Mouse (Mus musculus): ENCODE measurements at regions not wholly inside any gene's neighbourhood (a gene's known extent, or its start where the extent isn't known, plus 50 kb on each side); places are given as distances from the start of the nearest gene placed in this dataset.
A peak's percentile ranks its signal among the peaks of the same experiment; 100 is the strongest.

GRCm38 (mm10) chr10:125782486-125782885 is 183.5 kb upstream of the Lrig3 start:
- WGBS = 58% methylated on average over 6 of the region's 6 CpGs
- Histone ChIP-seq H3K27me3 (ENCODE audit: control insufficient read depth, insufficient read depth, low read length) (peaks cover 2% of the 10 kb centered on the region; the same call in 1 of the 2 replicates), H3K27ac (ENCODE audit: low read length) (no peak overlapping the region), H3K4me3 (ENCODE audit: low read length) (no peak overlapping the region), H3K36me3 (ENCODE audit: control insufficient read depth, insufficient read depth) (no peaks in the 10 kb centered on the region), H3K9ac (ENCODE audit: low read length) (no peak overlapping the region), H3K4me2 (ENCODE audit: low read depth, low read length) (no peak overlapping the region), H3K4me1 (ENCODE audit: control insufficient read depth, insufficient read depth, low read length) (peaks cover 19% of the 10 kb centered on the region), H3K9me3 (replicated peaks; ENCODE audit: control insufficient read depth, low read length) (no peaks in the 10 kb centered on the region)
- ATAC-seq (replicated peaks; ENCODE audit: extremely low read depth, insufficient read depth, low FRiP score) = no peak

GRCm38 (mm10) chr10:125784896-125785295 is 181.1 kb upstream of the Lrig3 start:
- H3K36me3 ChIP-seq (ENCODE audit: control insufficient read depth, insufficient read depth) = no peaks in the 10 kb centered on the region
- H3K9me3 ChIP-seq (replicated peaks; ENCODE audit: control insufficient read depth, low read length) = peaks cover 3% of the 10 kb centered on the region; the same call in 1 of the 2 replicates
- H3K27me3 ChIP-seq (ENCODE audit: control insufficient read depth, insufficient read depth, low read length) = peaks cover 2% of the 10 kb centered on the region; the same call in 1 of the 2 replicates
- 10% methylated on average over 2 of the region's 2 CpGs for WGBS
- H3K4me2 ChIP-seq (ENCODE audit: low read depth, low read length) = no peak overlapping the region
- H3K9ac ChIP-seq (ENCODE audit: low read length) = no peak overlapping the region
- ATAC-seq (replicated peaks; ENCODE audit: extremely low read depth, insufficient read depth, low FRiP score) = no peak
- H3K4me1 ChIP-seq (ENCODE audit: control insufficient read depth, insufficient read depth, low read length) = peaks cover 19% of the 10 kb centered on the region
- H3K27ac ChIP-seq (ENCODE audit: low read length) = no peak overlapping the region
- H3K4me3 ChIP-seq (ENCODE audit: low read length) = no peak overlapping the region

- 11% methylated on average over 16 of the region's 16 CpGs for WGBS
- H3K4me1 ChIP-seq (ENCODE audit: control insufficient read depth, insufficient read depth, low read length) = peaks cover 19% of the 10 kb centered on the region
- peaks cover 2% of the 10 kb centered on the region; the same call in 1 of the 2 replicates for H3K27me3 ChIP-seq (ENCODE audit: control insufficient read depth, insufficient read depth, low read length)
- no peaks in the 10 kb centered on the region for H3K36me3 ChIP-seq (ENCODE audit: control insufficient read depth, insufficient read depth)
- ATAC-seq (replicated peaks; ENCODE audit: extremely low read depth, insufficient read depth, low FRiP score) = no peak; the same call in 1 of the 2 replicates
- H3K4me3 ChIP-seq (ENCODE audit: low read length) = peak overlapping the region; percentile 49
- H3K4me2 ChIP-seq (ENCODE audit: low read depth, low read length) = peak overlapping the region; percentile 77
- H3K27ac ChIP-seq (ENCODE audit: low read length) = no peak overlapping the region
- H3K9me3 ChIP-seq (replicated peaks; ENCODE audit: control insufficient read depth, low read length) = peaks cover 3% of the 10 kb centered on the region; the same call in 1 of the 2 replicates
- peak overlapping the region; percentile 5 for H3K9ac ChIP-seq (ENCODE audit: low read length)
Observed at GRCm38 (mm10) chr10:125785448-125786196, 180.3 kb upstream of the Lrig3 start.

GRCm38 (mm10) chr10:125786197-125786879 is 179.6 kb upstream of the Lrig3 start:
- ATAC-seq (replicated peaks; ENCODE audit: extremely low read depth, insufficient read depth, low FRiP score) = no peak
- Histone ChIP-seq H3K27me3 (ENCODE audit: control insufficient read depth, insufficient read depth, low read length) (peaks cover 2% of the 10 kb centered on the region; the same call in 1 of the 2 replicates), H3K9ac (ENCODE audit: low read length) (peak overlapping the region; percentile 48), H3K9me3 (replicated peaks; ENCODE audit: control insufficient read depth, low read length) (peaks cover 3% of the 10 kb centered on the region; the same call in 1 of the 2 replicates), H3K4me3 (ENCODE audit: low read length) (peak overlapping the region; percentile 49), H3K36me3 (ENCODE audit: control insufficient read depth, insufficient read depth) (no peaks in the 10 kb centered on the region), H3K27ac (ENCODE audit: low read length) (no peak overlapping the region), H3K4me2 (ENCODE audit: low read depth, low read length) (peak overlapping the region; percentile 77), H3K4me1 (ENCODE audit: control insufficient read depth, insufficient read depth, low read length) (peaks cover 19% of the 10 kb centered on the region)
- WGBS = 19% methylated on average over 10 of the region's 10 CpGs

- Histone ChIP-seq H3K9ac (ENCODE audit: low read length) (peak overlapping the region; percentile 48; the same call in 1 of the 2 replicates), H3K4me2 (ENCODE audit: low read depth, low read length) (peak overlapping the region; percentile 77), H3K9me3 (replicated peaks; ENCODE audit: control insufficient read depth, low read length) (peaks cover 3% of the 10 kb centered on the region; the same call in 1 of the 2 replicates), H3K27ac (ENCODE audit: low read length) (no peak overlapping the region), H3K36me3 (ENCODE audit: control insufficient read depth, insufficient read depth) (no peaks in the 10 kb centered on the region), H3K4me3 (ENCODE audit: low read length) (peak overlapping the region; percentile 49), H3K27me3 (ENCODE audit: control insufficient read depth, insufficient read depth, low read length) (peaks cover 2% of the 10 kb centered on the region; the same call in 1 of the 2 replicates), H3K4me1 (ENCODE audit: control insufficient read depth, insufficient read depth, low read length) (peaks cover 19% of the 10 kb centered on the region)
- peak; percentile 34; the same call in 1 of the 2 replicates for ATAC-seq (replicated peaks; ENCODE audit: extremely low read depth, insufficient read depth, low FRiP score)
- WGBS = 5% methylated on average over 17 of the region's 17 CpGs
Observed at GRCm38 (mm10) chr10:125786880-125787337, 179.1 kb upstream of the Lrig3 start.

GRCm38 (mm10) chr10:125787441-125788060 is 178.4 kb upstream of the Lrig3 start:
- no peaks in the 10 kb centered on the region for H3K36me3 ChIP-seq (ENCODE audit: control insufficient read depth, insufficient read depth)
- peak overlapping the region; percentile 77 for H3K4me2 ChIP-seq (ENCODE audit: low read depth, low read length)
- peaks cover 19% of the 10 kb centered on the region for H3K4me1 ChIP-seq (ENCODE audit: control insufficient read depth, insufficient read depth, low read length)
- no peak overlapping the region for H3K27ac ChIP-seq (ENCODE audit: low read length)
- H3K4me3 ChIP-seq (ENCODE audit: low read length) = peak overlapping the region; percentile 49
- H3K27me3 ChIP-seq (ENCODE audit: control insufficient read depth, insufficient read depth, low read length) = peaks cover 2% of the 10 kb centered on the region; the same call in 1 of the 2 replicates
- H3K9me3 ChIP-seq (replicated peaks; ENCODE audit: control insufficient read depth, low read length) = peaks cover 3% of the 10 kb centered on the region; the same call in 1 of the 2 replicates
- no peak overlapping the region for H3K9ac ChIP-seq (ENCODE audit: low read length)
- no peak for ATAC-seq (replicated peaks; ENCODE audit: extremely low read depth, insufficient read depth, low FRiP score)
- WGBS = 38% methylated on average over 19 of the region's 19 CpGs

GRCm38 (mm10) chr10:125788262-125788661 is 177.7 kb upstream of the Lrig3 start:
- Histone ChIP-seq H3K4me3 (ENCODE audit: low read length) (no peak overlapping the region), H3K27ac (ENCODE audit: low read length) (no peak overlapping the region), H3K27me3 (ENCODE audit: control insufficient read depth, insufficient read depth, low read length) (no peaks in the 10 kb centered on the region; the same call in 1 of the 2 replicates), H3K9me3 (replicated peaks; ENCODE audit: control insufficient read depth, low read length) (peaks cover 3% of the 10 kb centered on the region; the same call in 1 of the 2 replicates), H3K9ac (ENCODE audit: low read length) (no peak overlapping the region), H3K4me1 (ENCODE audit: control insufficient read depth, insufficient read depth, low read length) (peaks cover 19% of the 10 kb centered on the region), H3K36me3 (ENCODE audit: control insufficient read depth, insufficient read depth) (no peaks in the 10 kb centered on the region), H3K4me2 (ENCODE audit: low read depth, low read length) (no peak overlapping the region)
- ATAC-seq (replicated peaks; ENCODE audit: extremely low read depth, insufficient read depth, low FRiP score) = no peak
- WGBS = 94% methylated on average over 2 of the region's 2 CpGs

GRCm38 (mm10) chr10:125790924-125791323 is 175.0 kb upstream of the Lrig3 start:
- Histone ChIP-seq H3K4me3 (ENCODE audit: low read length) (no peak overlapping the region), H3K4me1 (ENCODE audit: control insufficient read depth, insufficient read depth, low read length) (peaks cover 10% of the 10 kb centered on the region), H3K27ac (ENCODE audit: low read length) (no peak overlapping the region), H3K36me3 (ENCODE audit: control insufficient read depth, insufficient read depth) (no peaks in the 10 kb centered on the region), H3K4me2 (ENCODE audit: low read depth, low read length) (no peak overlapping the region), H3K27me3 (ENCODE audit: control insufficient read depth, insufficient read depth, low read length) (no peaks in the 10 kb centered on the region), H3K9ac (ENCODE audit: low read length) (no peak overlapping the region), H3K9me3 (replicated peaks; ENCODE audit: control insufficient read depth, low read length) (peaks cover 3% of the 10 kb centered on the region; the same call in 1 of the 2 replicates)
- no peak for ATAC-seq (replicated peaks; ENCODE audit: extremely low read depth, insufficient read depth, low FRiP score)
- 94% methylated on average over 2 of the region's 2 CpGs for WGBS
